Mouse (Mus musculus): ENCODE data around the gene Pak1.

Pak1 gene

GRCm38 (mm10) chr7:97788190-97788668 is at the start of gene Pak1:
TSS of gene Pak1 (plus strand) at chr7:97788541.
- no peak for DNase-seq (ENCODE audit: low read depth, low spot score)

- no peak for DNase-seq (ENCODE audit: low read depth, low spot score)
Observed at GRCm38 (mm10) chr7:97740948-97741347, 47.4 kb upstream of the Pak1 start.

- no peak for DNase-seq (ENCODE audit: low read depth, low spot score)
Observed at GRCm38 (mm10) chr7:97741756-97742291, 46.5 kb upstream of the Pak1 start.

GRCm38 (mm10) chr7:97745299-97745698 is 43.0 kb upstream of the Pak1 start:
- peak; percentile 50 for DNase-seq (ENCODE audit: low read depth, low spot score)

- no peak for DNase-seq (ENCODE audit: low read depth, low spot score)
Observed at GRCm38 (mm10) chr7:97747176-97747707, 41.1 kb upstream of the Pak1 start.

- DNase-seq (ENCODE audit: low read depth, low spot score), result peak; percentile 80
Observed at GRCm38 (mm10) chr7:97747787-97748497, 40.4 kb upstream of the Pak1 start.

- peak; percentile 25 for DNase-seq (ENCODE audit: low read depth, low spot score)
Observed at GRCm38 (mm10) chr7:97748527-97749206, 39.7 kb upstream of the Pak1 start.

GRCm38 (mm10) chr7:97749207-97750190 is 38.8 kb upstream of the Pak1 start:
- DNase-seq (ENCODE audit: low read depth, low spot score), result no peak

GRCm38 (mm10) chr7:97756967-97757881 is 31.1 kb upstream of the Pak1 start:
- DNase-seq (ENCODE audit: low read depth, low spot score), result no peak

- DNase-seq (ENCODE audit: low read depth, low spot score), result no peak
Observed at GRCm38 (mm10) chr7:97764591-97764990, 23.8 kb upstream of the Pak1 start.

- peak; percentile 32 for DNase-seq (ENCODE audit: low read depth, low spot score)
Observed at GRCm38 (mm10) chr7:97765181-97765962, 23.0 kb upstream of the Pak1 start.

- no peak for DNase-seq (ENCODE audit: low read depth, low spot score)
Observed at GRCm38 (mm10) chr7:97765963-97766347, 22.4 kb upstream of the Pak1 start.

GRCm38 (mm10) chr7:97766406-97767166 is 21.8 kb upstream of the Pak1 start:
- no peak for DNase-seq (ENCODE audit: low read depth, low spot score)

- no peak for DNase-seq (ENCODE audit: low read depth, low spot score)
Observed at GRCm38 (mm10) chr7:97767841-97768240, 20.5 kb upstream of the Pak1 start.

GRCm38 (mm10) chr7:97769020-97769419 is 19.3 kb upstream of the Pak1 start:
- DNase-seq (ENCODE audit: low read depth, low spot score), result no peak

GRCm38 (mm10) chr7:97770841-97771620 is 17.3 kb upstream of the Pak1 start:
- DNase-seq (ENCODE audit: low read depth, low spot score), result no peak

- DNase-seq (ENCODE audit: low read depth, low spot score), result no peak
Observed at GRCm38 (mm10) chr7:97775380-97775779, 13.0 kb upstream of the Pak1 start.

- no peak for DNase-seq (ENCODE audit: low read depth, low spot score)
Observed at GRCm38 (mm10) chr7:97775923-97776322, 12.4 kb upstream of the Pak1 start.

Measured in skeletal muscle tissue, adult 2 months (tissue).